Mouse (Mus musculus): ENCODE results near the gene Spata46. TPM values are rescaled to one million over a fixed set of nuclear protein-coding genes. Genes with fewer than 3 reads are reported as not detected.

The Spata46 gene
- not detected in 2 replicates for total RNA-seq (2023)

GRCm38 (mm10) chr1:170308503-170308902 is at the start of gene Spata46:
Spata46 (plus strand) TSS chr1:170308803.

GRCm38 (mm10) chr1:170277016-170277415 is 31.6 kb upstream of the Spata46 start, which contains the start of gene Sh2d1b1:
Sh2d1b1 (plus strand) TSS chr1:170277320.

GRCm38 (mm10) chr1:170306232-170306631 is 2.4 kb upstream of the Spata46 start, which contains the start of gene Gm7694:
Gm7694 (minus strand) TSS chr1:170306332.

Other genes starting within 250 kb of the Spata46 start
- 0.07 and 0.13 TPM in 2 replicates for gene Ddr2, start 198.0 kb upstream of the Spata46 start, total RNA-seq (2023)
- gene Uap1, start 133.8 kb upstream of the Spata46 start, total RNA-seq (2023) = 39.3 and 57.6 TPM in 2 replicates
- gene Uhmk1, start 93.4 kb upstream of the Spata46 start, total RNA-seq (2023) = 30.6 and 39.4 TPM in 2 replicates
- not detected in 2 replicates for gene Sh2d1b2, start 76.1 kb upstream of the Spata46 start, total RNA-seq (2023)
- gene Sh2d1b1, start 31.5 kb upstream of the Spata46 start, total RNA-seq (2023) = 1.4 and 1.9 TPM in 2 replicates
- 11.3 and 14.1 TPM in 2 replicates for gene Gm7694, start 2.5 kb upstream of the Spata46 start, total RNA-seq (2023)